Mouse (Mus musculus): ENCODE measurements around the gene Angpt4. TPM values are rescaled to one million over a fixed set of nuclear protein-coding genes. Genes with fewer than 3 reads are reported as not detected.

Angpt4 gene
- polyA plus RNA-seq, 1 experiment from 2014 or later, result 0.08 TPM

GRCm38 (mm10) chr2:151921596-151921995, 10.6 kb downstream of the Angpt4 start:
- Histone ChIP-seq H3K36me3 (replicated peaks; ENCODE audit: control insufficient read depth, insufficient read depth) (no peaks in the 10 kb centered on the region), H3K27me3 (ENCODE audit: control insufficient read depth, insufficient read depth, low read length) (no peaks in the 10 kb centered on the region), H3K4me3 (replicated peaks; ENCODE audit: low read length) (no peak overlapping the region), H3K9ac (no peak overlapping the region), H3K9me3 (ENCODE audit: control insufficient read depth, low read length) (no peaks in the 10 kb centered on the region), H3K4me1 (replicated peaks; ENCODE audit: control insufficient read depth, insufficient read depth, low read length) (no peaks in the 10 kb centered on the region), H3K4me2 (replicated peaks) (no peak overlapping the region), H3K27ac (no peak overlapping the region)
- WGBS, result 62% methylated on average over 4 of the region's 4 CpGs
- ATAC-seq (ENCODE audit: low FRiP score), result no peak
- no peak for DNase-seq (ENCODE audit: low spot score)

GRCm38 (mm10) chr2:151924276-151924675, 13.3 kb downstream of the Angpt4 start:
- DNase-seq (ENCODE audit: low spot score), result no peak
- Histone ChIP-seq H3K4me2 (replicated peaks) (no peak overlapping the region), H3K36me3 (replicated peaks; ENCODE audit: control insufficient read depth, insufficient read depth) (no peaks in the 10 kb centered on the region)

GRCm38 (mm10) chr2:151925715-151926114, 14.7 kb downstream of the Angpt4 start:
- no peaks in the 10 kb centered on the region for H3K4me1 ChIP-seq (replicated peaks; ENCODE audit: control insufficient read depth, insufficient read depth, low read length)
- ATAC-seq (ENCODE audit: low FRiP score), result 0 out of 2 replicates have a peak, but pooled peaks have one; percentile 25
- H3K27ac ChIP-seq, result no peak overlapping the region
- no peaks in the 10 kb centered on the region for H3K36me3 ChIP-seq (replicated peaks; ENCODE audit: control insufficient read depth, insufficient read depth)
- H3K4me2 ChIP-seq (replicated peaks), result no peak overlapping the region
- H3K27me3 ChIP-seq (ENCODE audit: control insufficient read depth, insufficient read depth, low read length), result no peaks in the 10 kb centered on the region
- H3K4me3 ChIP-seq (replicated peaks; ENCODE audit: low read length), result no peak overlapping the region
- DNase-seq (ENCODE audit: low spot score), result no peak
- WGBS, result 66% methylated on average over 4 of the region's 4 CpGs
- H3K9ac ChIP-seq, result no peak overlapping the region
- H3K9me3 ChIP-seq (ENCODE audit: control insufficient read depth, low read length), result no peaks in the 10 kb centered on the region

More at GRCm38 (mm10) chr2:151924276-151924675, 13.3 kb downstream of the Angpt4 start:
- H3K9ac ChIP-seq, result no peak overlapping the region
- no peak overlapping the region for H3K4me3 ChIP-seq (replicated peaks; ENCODE audit: low read length)
- no peaks in the 10 kb centered on the region for H3K9me3 ChIP-seq (ENCODE audit: control insufficient read depth, low read length)
- ATAC-seq (ENCODE audit: low FRiP score), result no peak
- 75% methylated on average over 7 of the region's 7 CpGs for WGBS
- no peaks in the 10 kb centered on the region for H3K27me3 ChIP-seq (ENCODE audit: control insufficient read depth, insufficient read depth, low read length)
- no peaks in the 10 kb centered on the region for H3K4me1 ChIP-seq (replicated peaks; ENCODE audit: control insufficient read depth, insufficient read depth, low read length)
- no peak overlapping the region for H3K27ac ChIP-seq

- no peak overlapping the region for H3K27ac ChIP-seq
- H3K4me2 ChIP-seq (replicated peaks), result no peak overlapping the region
- no peaks in the 10 kb centered on the region for H3K4me1 ChIP-seq (replicated peaks; ENCODE audit: control insufficient read depth, insufficient read depth, low read length)
- H3K9me3 ChIP-seq (ENCODE audit: control insufficient read depth, low read length), result no peaks in the 10 kb centered on the region
- no peak for DNase-seq (ENCODE audit: low spot score)
- no peak overlapping the region for H3K4me3 ChIP-seq (replicated peaks; ENCODE audit: low read length)
- no peaks in the 10 kb centered on the region for H3K36me3 ChIP-seq (replicated peaks; ENCODE audit: control insufficient read depth, insufficient read depth)
- ATAC-seq (ENCODE audit: low FRiP score), result no peak
- H3K27me3 ChIP-seq (ENCODE audit: control insufficient read depth, insufficient read depth, low read length), result no peaks in the 10 kb centered on the region
- 93% methylated on average over 11 of the region's 11 CpGs for WGBS
- no peak overlapping the region for H3K9ac ChIP-seq
These were observed 16.1 kb downstream of the Angpt4 start for GRCm38 (mm10) chr2:151927103-151927502.

- WGBS, result 43% methylated on average over 7 of the region's 7 CpGs
- ATAC-seq (ENCODE audit: low FRiP score), result peak; percentile 64; the same call in 1 of the 2 replicates
- H3K27me3 ChIP-seq (ENCODE audit: control insufficient read depth, insufficient read depth, low read length), result no peaks in the 10 kb centered on the region
These were observed 19.5 kb downstream of the Angpt4 start for GRCm38 (mm10) chr2:151930389-151931074.

GRCm38 (mm10) chr2:151937893-151938292, 26.9 kb downstream of the Angpt4 start:
- Histone ChIP-seq H3K4me3 (replicated peaks; ENCODE audit: low read length) (no peak overlapping the region), H3K9me3 (ENCODE audit: control insufficient read depth, low read length) (no peaks in the 10 kb centered on the region), H3K27me3 (ENCODE audit: control insufficient read depth, insufficient read depth, low read length) (no peaks in the 10 kb centered on the region), H3K4me2 (replicated peaks) (no peak overlapping the region), H3K27ac (no peak overlapping the region), H3K4me1 (replicated peaks; ENCODE audit: control insufficient read depth, insufficient read depth, low read length) (no peaks in the 10 kb centered on the region), H3K9ac (no peak overlapping the region), H3K36me3 (replicated peaks; ENCODE audit: control insufficient read depth, insufficient read depth) (no peaks in the 10 kb centered on the region)
- 34% methylated on average over 3 of the region's 3 CpGs for WGBS
- no peak for ATAC-seq (ENCODE audit: low FRiP score)
- no peak for DNase-seq (ENCODE audit: low spot score)

More at GRCm38 (mm10) chr2:151930389-151931074, 19.5 kb downstream of the Angpt4 start:
- Histone ChIP-seq H3K9ac (no peak overlapping the region), H3K4me1 (replicated peaks; ENCODE audit: control insufficient read depth, insufficient read depth, low read length) (no peaks in the 10 kb centered on the region), H3K27ac (no peak overlapping the region), H3K4me2 (replicated peaks) (no peak overlapping the region), H3K4me3 (replicated peaks; ENCODE audit: low read length) (no peak overlapping the region), H3K9me3 (ENCODE audit: control insufficient read depth, low read length) (no peaks in the 10 kb centered on the region), H3K36me3 (replicated peaks; ENCODE audit: control insufficient read depth, insufficient read depth) (no peaks in the 10 kb centered on the region)
- peak; percentile 79 for DNase-seq (ENCODE audit: low spot score)

GRCm38 (mm10) chr2:151938780-151939200, 27.8 kb downstream of the Angpt4 start:
- H3K9ac ChIP-seq, result no peak overlapping the region
- H3K4me1 ChIP-seq (replicated peaks; ENCODE audit: control insufficient read depth, insufficient read depth, low read length), result no peaks in the 10 kb centered on the region
- H3K27ac ChIP-seq, result no peak overlapping the region; the same call in 1 of the 2 replicates
- no peak for DNase-seq (ENCODE audit: low spot score)
- WGBS, result 58% methylated on average over 11 of the region's 11 CpGs
- no peak overlapping the region for H3K4me3 ChIP-seq (replicated peaks; ENCODE audit: low read length)
- H3K9me3 ChIP-seq (ENCODE audit: control insufficient read depth, low read length), result no peaks in the 10 kb centered on the region
- H3K36me3 ChIP-seq (replicated peaks; ENCODE audit: control insufficient read depth, insufficient read depth), result no peaks in the 10 kb centered on the region
- no peak for ATAC-seq (ENCODE audit: low FRiP score)
- H3K27me3 ChIP-seq (ENCODE audit: control insufficient read depth, insufficient read depth, low read length), result no peaks in the 10 kb centered on the region
- no peak overlapping the region for H3K4me2 ChIP-seq (replicated peaks)

GRCm38 (mm10) chr2:151939651-151940420, 28.8 kb downstream of the Angpt4 start:
- 86% methylated on average over 5 of the region's 5 CpGs for WGBS
- H3K27ac ChIP-seq, result no peak overlapping the region

GRCm38 (mm10) chr2:151941269-151941668, 30.3 kb downstream of the Angpt4 start:
- H3K36me3 ChIP-seq (replicated peaks; ENCODE audit: control insufficient read depth, insufficient read depth), result no peaks in the 10 kb centered on the region

More at GRCm38 (mm10) chr2:151939651-151940420, 28.8 kb downstream of the Angpt4 start:
- Histone ChIP-seq H3K9ac (no peak overlapping the region), H3K27me3 (ENCODE audit: control insufficient read depth, insufficient read depth, low read length) (no peaks in the 10 kb centered on the region), H3K4me2 (replicated peaks) (no peak overlapping the region), H3K4me3 (replicated peaks; ENCODE audit: low read length) (no peak overlapping the region), H3K4me1 (replicated peaks; ENCODE audit: control insufficient read depth, insufficient read depth, low read length) (no peaks in the 10 kb centered on the region), H3K36me3 (replicated peaks; ENCODE audit: control insufficient read depth, insufficient read depth) (no peaks in the 10 kb centered on the region), H3K9me3 (ENCODE audit: control insufficient read depth, low read length) (no peaks in the 10 kb centered on the region)
- DNase-seq (ENCODE audit: low spot score) (no peak), ATAC-seq (ENCODE audit: low FRiP score) (no peak)

More at GRCm38 (mm10) chr2:151941269-151941668, 30.3 kb downstream of the Angpt4 start:
- Histone ChIP-seq H3K27ac (no peak overlapping the region), H3K9me3 (ENCODE audit: control insufficient read depth, low read length) (no peaks in the 10 kb centered on the region), H3K4me2 (replicated peaks) (no peak overlapping the region), H3K4me1 (replicated peaks; ENCODE audit: control insufficient read depth, insufficient read depth, low read length) (no peaks in the 10 kb centered on the region), H3K4me3 (replicated peaks; ENCODE audit: low read length) (no peak overlapping the region), H3K27me3 (ENCODE audit: control insufficient read depth, insufficient read depth, low read length) (no peaks in the 10 kb centered on the region), H3K9ac (no peak overlapping the region)
- WGBS, result 42% methylated on average over 2 of the region's 2 CpGs
- DNase-seq (ENCODE audit: low spot score), result no peak
- ATAC-seq (ENCODE audit: low FRiP score), result no peak

All from hindbrain, embryonic 14.5 days (tissue).